Mouse (Mus musculus) midbrain, postnatal 0 days (tissue): ENCODE data around the gene Impdh1. TPM values are rescaled to one million over a fixed set of nuclear protein-coding genes. Genes with fewer than 3 reads are reported as not detected.

ENCODE experiments used
- ATAC-seq: fragments of 200-750 bp; cut with Nextera tagmentation; 2 replicates; pipeline ENCODE4 v1.8.0; 2017; ENCODE audit warnings: moderate number of reproducible peaks, mild to moderate bottlenecking, moderate TSS enrichment, moderate library complexity; ENCODE audit not compliant: low FRiP score
- DNase-seq: peaks from one replicate; pipeline ENCODE4 v3.0.0-alpha.2; 2015; ENCODE audit warnings: low spot score
- H3K27ac ChIP-seq: fragments of 300-500 bp; sonication (generic); 2 replicates; pipeline ENCODE4 v1.5.1; 2014; ENCODE audit warnings: low read depth, mild to moderate bottlenecking, low read length, mixed read lengths
- H3K27me3 ChIP-seq: fragments of 300-500 bp; sonication (generic); 2 replicates; pipeline ENCODE4 v1.6.1; 2014; ENCODE audit warnings: low read length, control low read depth, mixed read lengths; ENCODE audit not compliant: insufficient read depth
- H3K36me3 ChIP-seq: fragments of 300-500 bp; sonication (generic); 2 replicates; pipeline ENCODE4 v1.6.1; 2014; ENCODE audit warnings: low read length, control low read depth, mixed read lengths; ENCODE audit not compliant: insufficient read depth
- H3K4me1 ChIP-seq: fragments of 300-500 bp; sonication (generic); 2 replicates; pipeline ENCODE4 v1.6.1; 2014; ENCODE audit warnings: mild to moderate bottlenecking, control low read depth, antibody characterized with exemption, low read length, mixed read lengths; ENCODE audit not compliant: insufficient read depth
- H3K4me2 ChIP-seq: fragments of 300-500 bp; sonication (generic); 2 replicates; pipeline ENCODE4 v1.6.1; 2014; ENCODE audit warnings: low read depth, mild to moderate bottlenecking, low read length, mixed read lengths; ENCODE audit not compliant: poor library complexity, severe bottlenecking
- H3K4me3 ChIP-seq: fragments of 300-500 bp; sonication (generic); 2 replicates; pipeline ENCODE4 v1.5.1; 2014; ENCODE audit warnings: low read depth, mild to moderate bottlenecking, low read length, moderate library complexity
- H3K9ac ChIP-seq: fragments of 300-500 bp; sonication (generic); replicated peaks from 2 replicates; pipeline ENCODE4 v1.6.1; 2014; ENCODE audit warnings: mild to moderate bottlenecking, low read length, moderate library complexity, mixed read lengths; ENCODE audit not compliant: poor library complexity, severe bottlenecking
- H3K9me3 ChIP-seq: fragments of 300-500 bp; sonication (generic); 2 replicates; pipeline ENCODE4 v1.6.1; 2016; ENCODE audit warnings: low read length, control low read depth
- CTCF ChIP-seq: IDR thresholded peaks from 2 replicates; pipeline ENCODE4 v1.5.1; 2016; ENCODE audit warnings: antibody characterized with exemption, mild to moderate bottlenecking
- WGBS: fragments of 180-500 bp; shearing (Covaris S2); extraction: QIAGEN DNeasy Blood & Tissue Kit; methylation state at CpG from one replicate; pipeline ENCODE4 v1.1.7; 2014; 5-methylcytosine and 5-hydroxymethylcytosine counted together
- polyA plus RNA-seq: library from polyadenylated mRNA; unstranded; fragments of >200 nt; fragmentation: Nextera tagmentation; extraction: Ambion mirVana; gene quantifications from 2 replicates; pipeline ENCODE4 v1.2.1, GENCODE M21; 2015
- total RNA-seq: library from RNA; depleted of rRNA; stranded (reverse); fragments of >200 nt; gene quantifications from 2 replicates; pipeline ENCODE4 v1.2.3, GENCODE M21; 2014

Impdh1 gene
- total and polyA plus RNA-seq, 2 experiments from 2014 or later, result 37.5 to 62.1 TPM

- Histone ChIP-seq H3K4me1 (no peaks in the 10 kb centered on the region), H3K27me3 (no peaks in the 10 kb centered on the region), H3K4me3 (no peak overlapping the region), H3K9me3 (no peaks in the 10 kb centered on the region), H3K36me3 (no peaks in the 10 kb centered on the region), H3K4me2 (no peak overlapping the region), H3K27ac (no peak overlapping the region), H3K9ac (no peak overlapping the region)
- 52% methylated on average over 5 of the region's 5 CpGs for WGBS
- no peak for ATAC-seq
- no peak for TF ChIP-seq CTCF
- no peak for DNase-seq
Observed at GRCm38 (mm10) chr6:29246585-29246984, 30.4 kb upstream of the Impdh1 start.

- no peak overlapping the region for H3K4me3 ChIP-seq
- no peaks in the 10 kb centered on the region for H3K36me3 ChIP-seq
- WGBS, result 82% methylated on average over 3 of the region's 3 CpGs
- no peaks in the 10 kb centered on the region for H3K27me3 ChIP-seq
- H3K9me3 ChIP-seq, result no peaks in the 10 kb centered on the region
- H3K4me2 ChIP-seq, result no peak overlapping the region
- no peak overlapping the region for H3K9ac ChIP-seq
- H3K4me1 ChIP-seq, result no peaks in the 10 kb centered on the region
- no peak for DNase-seq
- no peak for TF ChIP-seq CTCF
- no peak for ATAC-seq
- no peak overlapping the region for H3K27ac ChIP-seq
Observed at GRCm38 (mm10) chr6:29246183-29246582, 30.0 kb upstream of the Impdh1 start.

GRCm38 (mm10) chr6:29245272-29246120 is 29.3 kb upstream of the Impdh1 start:
- no peak for TF ChIP-seq CTCF
- no peak overlapping the region for H3K4me2 ChIP-seq
- 83% methylated on average over 14 of the region's 14 CpGs for WGBS
- no peaks in the 10 kb centered on the region for H3K9me3 ChIP-seq
- H3K27ac ChIP-seq, result no peak overlapping the region
- H3K36me3 ChIP-seq, result no peaks in the 10 kb centered on the region
- no peak overlapping the region for H3K9ac ChIP-seq
- ATAC-seq, result no peak
- H3K4me3 ChIP-seq, result no peak overlapping the region
- no peaks in the 10 kb centered on the region for H3K4me1 ChIP-seq
- DNase-seq, result no peak
- no peaks in the 10 kb centered on the region for H3K27me3 ChIP-seq

- no peaks in the 10 kb centered on the region for H3K27me3 ChIP-seq
- ATAC-seq, result no peak
- H3K4me3 ChIP-seq, result no peak overlapping the region
- TF ChIP-seq CTCF, result peak; percentile 33
- no peak overlapping the region for H3K9ac ChIP-seq
- H3K4me1 ChIP-seq, result no peaks in the 10 kb centered on the region
- H3K36me3 ChIP-seq, result no peaks in the 10 kb centered on the region
- H3K27ac ChIP-seq, result no peak overlapping the region
- no peaks in the 10 kb centered on the region for H3K9me3 ChIP-seq
- no peak overlapping the region for H3K4me2 ChIP-seq
- no peak for DNase-seq
- 76% methylated on average over 1 of the region's 1 CpGs for WGBS
Observed at GRCm38 (mm10) chr6:29242265-29242664, 26.1 kb upstream of the Impdh1 start.

GRCm38 (mm10) chr6:29241697-29242096 is 25.5 kb upstream of the Impdh1 start:
- H3K9ac ChIP-seq, result no peak overlapping the region
- H3K4me2 ChIP-seq, result no peak overlapping the region
- no peaks in the 10 kb centered on the region for H3K27me3 ChIP-seq
- H3K4me1 ChIP-seq, result no peaks in the 10 kb centered on the region
- TF ChIP-seq CTCF, result peak; percentile 39
- no peaks in the 10 kb centered on the region for H3K9me3 ChIP-seq
- WGBS, result 43% methylated on average over 2 of the region's 2 CpGs
- DNase-seq (no peak), ATAC-seq (no peak)
- no peak overlapping the region for H3K27ac ChIP-seq
- H3K4me3 ChIP-seq, result no peak overlapping the region
- H3K36me3 ChIP-seq, result no peaks in the 10 kb centered on the region

GRCm38 (mm10) chr6:29240806-29241205 is 24.6 kb upstream of the Impdh1 start:
- no peak overlapping the region for H3K4me2 ChIP-seq
- H3K9me3 ChIP-seq, result no peaks in the 10 kb centered on the region
- H3K4me3 ChIP-seq, result no peak overlapping the region
- peak; percentile 62 for TF ChIP-seq CTCF
- ATAC-seq, result no peak
- no peaks in the 10 kb centered on the region for H3K27me3 ChIP-seq
- no peak overlapping the region for H3K27ac ChIP-seq
- no peaks in the 10 kb centered on the region for H3K4me1 ChIP-seq
- no peaks in the 10 kb centered on the region for H3K36me3 ChIP-seq
- peak; percentile 42 for DNase-seq
- 34% methylated on average over 2 of the region's 2 CpGs for WGBS
- H3K9ac ChIP-seq, result no peak overlapping the region
